Mouse (Mus musculus) embryonic fibroblast, embryonic 13.5 days (primary cell): ENCODE measurements around the gene Plcd3. TPM values are rescaled to one million over a fixed set of nuclear protein-coding genes. Genes with fewer than 3 reads are reported as not detected.

ENCODE experiments used
- H3K27ac ChIP-seq: 2 replicates; pipeline ENCODE4 v1.5.1; 2012; ENCODE audit warnings: low read length, control low read depth, inconsistent platforms; ENCODE audit not compliant: insufficient read depth
- H3K4me1 ChIP-seq: 2 replicates; pipeline ENCODE4 v1.6.1; 2011; ENCODE audit warnings: low read length; ENCODE audit not compliant: control insufficient read depth, insufficient read depth
- H3K4me3 ChIP-seq: 2 replicates; pipeline ENCODE4 v1.5.1; 2011; ENCODE audit warnings: mild to moderate bottlenecking, control low read depth, low read length; ENCODE audit not compliant: insufficient read depth
- CTCF ChIP-seq: IDR thresholded peaks from 2 replicates; pipeline ENCODE4 v1.5.1; 2011; ENCODE audit warnings: mild to moderate bottlenecking, control low read depth, low read length, moderate library complexity, borderline replicate concordance; ENCODE audit not compliant: insufficient read depth
- POLR2A ChIP-seq: IDR thresholded peaks from 2 replicates; pipeline ENCODE4 v1.6.1; 2011; ENCODE audit warnings: low read depth, mild to moderate bottlenecking, control low read depth, low read length, moderate library complexity
- polyA plus RNA-seq: library from polyadenylated mRNA; stranded (reverse); fragments of >200 nt; gene quantifications from 2 replicates; pipeline ENCODE4 v1.2.4, GENCODE M21; 2011; ENCODE audit warnings: low read depth; ENCODE audit not compliant: missing spikeins, insufficient read length

Plcd3 gene
- polyA plus RNA-seq, 1 experiment: 5.6 TPM

- TF ChIP-seq POLR2A (peak; percentile 60), CTCF (no peak)
- no peaks in the 10 kb centered on the region; the same call in 1 of the 2 replicates for H3K4me1 ChIP-seq
- H3K4me3 ChIP-seq: no peak overlapping the region
- H3K27ac ChIP-seq: peak overlapping the region; percentile 6
These were observed 10.6 kb upstream of the Plcd3 start for GRCm38 (mm10) chr11:103111881-103112551.

- TF ChIP-seq CTCF (no peak), POLR2A (no peak)
- Histone ChIP-seq H3K4me1 (no peaks in the 10 kb centered on the region; the same call in 1 of the 2 replicates), H3K27ac (peak overlapping the region; percentile 6), H3K4me3 (no peak overlapping the region)
These were observed 9.8 kb upstream of the Plcd3 start for GRCm38 (mm10) chr11:103111301-103111700.

- no peak overlapping the region for H3K27ac ChIP-seq
- no peaks in the 10 kb centered on the region for H3K4me1 ChIP-seq
- no peak overlapping the region for H3K4me3 ChIP-seq
- no peak for TF ChIP-seq POLR2A
- TF ChIP-seq CTCF: no peak
These were observed 4.9 kb upstream of the Plcd3 start for GRCm38 (mm10) chr11:103106386-103106785.

- TF ChIP-seq POLR2A: no peak
- no peak for TF ChIP-seq CTCF
- Histone ChIP-seq H3K4me3 (no peak overlapping the region), H3K27ac (no peak overlapping the region)
These were observed 4.4 kb upstream of the Plcd3 start for GRCm38 (mm10) chr11:103105810-103106209.

GRCm38 (mm10) chr11:103105180-103105725, 3.8 kb upstream of the Plcd3 start:
- Histone ChIP-seq H3K27ac (no peak overlapping the region), H3K4me1 (no peaks in the 10 kb centered on the region), H3K4me3 (no peak overlapping the region)
- TF ChIP-seq POLR2A (no peak), CTCF (no peak)

More at GRCm38 (mm10) chr11:103105810-103106209, 4.4 kb upstream of the Plcd3 start:
- no peaks in the 10 kb centered on the region for H3K4me1 ChIP-seq

GRCm38 (mm10) chr11:103104469-103104868, 3.0 kb upstream of the Plcd3 start:
- TF ChIP-seq CTCF: no peak
- no peak for TF ChIP-seq POLR2A
- 0 out of 2 replicates have a peak, but pooled peaks cover under 1% of the 10 kb centered on the region for H3K4me1 ChIP-seq
- H3K4me3 ChIP-seq: no peak overlapping the region
- no peak overlapping the region for H3K27ac ChIP-seq

- TF ChIP-seq CTCF (no peak), POLR2A (no peak)
- H3K4me3 ChIP-seq: peak overlapping the region; percentile 56
- no peak overlapping the region for H3K27ac ChIP-seq
- 0 out of 2 replicates have a peak, but pooled peaks cover 2% of the 10 kb centered on the region for H3K4me1 ChIP-seq
These were observed 2.2 kb upstream of the Plcd3 start for GRCm38 (mm10) chr11:103103621-103104020.

- Histone ChIP-seq H3K27ac (no peak overlapping the region), H3K4me3 (peak overlapping the region; percentile 56), H3K4me1 (0 out of 2 replicates have a peak, but pooled peaks cover 2% of the 10 kb centered on the region)
- TF ChIP-seq CTCF (peak; percentile 99), POLR2A (peak; percentile 69)
These were observed 1.4 kb upstream of the Plcd3 start for GRCm38 (mm10) chr11:103102725-103103349.

- peak; percentile 43; the same call in 1 of the 2 replicates for TF ChIP-seq POLR2A
- TF ChIP-seq CTCF: no peak
- H3K27ac ChIP-seq: peak overlapping the region; percentile 36
- peaks cover 10% of the 10 kb centered on the region for H3K4me1 ChIP-seq
- peak overlapping the region; percentile 52 for H3K4me3 ChIP-seq
These were observed 526 bp upstream of the Plcd3 start for GRCm38 (mm10) chr11:103101866-103102501.
